Mouse (Mus musculus) megakaryocyte-erythroid progenitor cell, adult 5 weeks (primary cell): ENCODE results near the gene Chad. TPM values are rescaled to one million over a fixed set of nuclear protein-coding genes. Genes with fewer than 3 reads are reported as not detected.

Experiments used
- polyA plus RNA-seq: library from polyadenylated mRNA; stranded (reverse); fragments of >175 nt; gene quantifications from 2 replicates; pipeline ENCODE4 v1.2.3, GENCODE M21; 2012

Chad gene
- polyA plus RNA-seq: 0.69 and 0.91 TPM in 2 replicates

GRCm38 (mm10) chr11:94564437-94565150 lies at the start of gene Chad:
TSS of gene Chad (plus strand) at chr11:94565047.

DNA sequence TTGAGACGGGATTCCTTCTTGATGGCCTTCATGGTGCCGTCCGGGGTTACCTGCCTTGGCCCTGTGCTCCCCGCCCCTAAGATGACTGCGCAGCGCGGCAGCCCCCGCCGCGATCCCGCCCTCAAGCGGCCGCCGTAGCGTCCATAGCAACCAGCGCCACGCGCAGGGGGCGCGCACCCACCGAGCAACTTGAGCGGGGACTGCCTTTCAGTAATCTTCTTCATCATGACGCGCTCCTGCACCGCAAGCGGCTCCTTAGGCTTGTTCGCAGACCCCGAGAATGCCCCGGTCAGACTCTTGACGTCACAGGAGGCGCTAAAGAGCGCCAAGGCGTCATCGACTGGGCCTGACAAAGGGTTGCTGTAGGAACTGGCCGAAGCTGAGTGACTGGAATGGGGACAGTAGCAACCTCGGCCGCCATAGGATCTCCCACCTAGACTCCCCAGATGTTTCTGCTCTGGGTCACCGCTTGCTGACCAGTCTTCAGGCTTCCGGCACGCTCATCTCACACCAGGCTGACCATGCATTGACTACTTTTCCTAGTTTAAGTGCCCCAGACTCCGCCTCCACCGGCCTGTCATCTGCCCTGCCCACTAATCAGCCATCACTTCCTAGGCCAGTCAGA lies 43.5 kb upstream of the Chad start, which contains the start of gene Mycbpap:
Gene Mycbpap, minus strand, starts transcription at position 524 of the 625 bp plus-strand sequence.

DNA sequence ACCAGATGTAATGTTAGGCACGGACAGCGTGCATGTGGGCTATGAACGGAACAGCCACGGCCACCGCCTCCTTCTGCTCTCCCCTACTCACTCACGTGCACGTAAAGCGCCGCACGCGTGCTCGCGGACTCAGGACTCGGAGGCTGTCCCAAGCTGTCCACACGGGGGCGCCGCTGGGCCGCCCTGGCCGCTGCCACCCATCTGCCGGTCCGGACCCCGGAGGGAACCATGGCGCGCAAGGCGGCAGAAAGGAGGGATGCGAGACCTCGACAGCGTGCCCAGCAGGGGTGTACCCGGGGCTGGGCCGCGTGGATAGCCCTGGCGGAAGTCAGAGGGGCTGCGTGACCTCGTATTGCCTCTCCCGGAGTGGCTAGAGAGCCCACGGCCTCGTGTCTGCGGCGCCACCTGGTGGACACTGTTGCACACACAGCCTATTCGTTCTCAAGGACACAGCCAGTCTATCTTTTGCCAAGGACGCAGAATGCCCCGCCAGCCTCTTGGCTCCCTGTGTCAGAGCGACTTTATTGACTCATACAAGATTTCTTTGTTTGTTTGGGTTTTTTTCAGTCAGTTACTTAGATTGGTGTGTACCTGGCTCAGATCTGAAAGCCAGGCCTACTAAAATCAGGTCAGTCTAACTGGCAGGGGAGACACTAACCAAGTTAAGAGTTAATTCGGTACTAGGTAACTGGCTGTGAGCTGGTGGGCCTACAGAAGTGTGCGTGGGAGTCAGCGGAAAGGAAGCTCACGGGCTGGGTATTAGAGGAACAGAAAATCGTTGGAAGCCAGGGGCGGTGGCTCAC lies 15.8 kb upstream of the Chad start, which contains the start of gene Rsad1:
Gene Rsad1, minus strand, starts transcription at position 368 of the 803 bp plus-strand sequence.

DNA sequence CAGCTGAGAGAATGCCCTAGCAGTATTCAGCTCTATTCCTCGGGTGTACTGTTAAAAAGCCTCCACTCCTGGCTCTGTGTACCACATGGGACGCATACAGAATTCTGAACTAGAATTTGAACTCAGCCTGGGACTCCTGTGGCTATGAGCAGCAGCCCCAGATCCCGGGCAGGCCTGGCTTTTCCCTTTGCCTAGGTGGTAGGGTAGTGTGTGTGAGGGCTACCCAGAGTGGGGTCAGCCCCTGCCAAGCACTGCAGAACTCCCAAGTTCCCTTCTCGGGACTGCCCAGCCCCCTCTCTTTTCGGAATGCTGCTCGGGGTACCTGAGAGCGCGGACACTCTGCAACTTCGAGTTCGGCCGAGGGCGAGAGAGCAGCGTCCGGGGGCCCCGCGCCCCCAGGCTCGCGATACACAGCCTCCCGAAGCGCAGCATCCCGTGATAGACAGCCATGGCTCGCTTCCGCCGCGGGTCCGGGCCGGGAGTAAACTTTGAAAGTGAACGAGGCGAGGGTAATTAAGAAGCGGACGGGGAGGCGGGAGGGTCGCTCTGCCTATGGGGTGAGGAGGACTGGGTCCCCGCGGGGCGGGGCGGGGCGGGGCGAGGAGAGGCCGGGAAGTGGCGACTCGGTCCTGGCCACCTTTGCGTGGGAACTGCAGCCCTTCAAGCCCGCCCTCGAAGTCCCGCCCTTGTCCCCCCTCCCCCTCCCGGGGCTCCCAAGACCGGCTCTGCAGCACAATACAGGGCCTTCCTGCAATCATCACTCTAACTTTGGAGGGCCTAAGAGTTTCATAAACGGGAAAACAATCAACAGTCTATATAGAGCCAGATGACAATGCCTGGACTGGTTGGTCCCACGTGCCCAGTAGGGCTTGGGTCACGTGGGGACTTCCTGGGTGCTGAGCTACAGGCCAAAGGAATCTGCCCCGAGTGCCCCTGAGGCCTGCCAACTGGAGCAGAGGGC lies 36.8 kb downstream of the Chad start, which contains the start of gene Acsf2:
Gene Acsf2, minus strand, starts transcription at position 551 of the 961 bp plus-strand sequence.

Other genes starting within 250 kb of the Chad start
- 27.4 and 35.7 TPM in 2 replicates for gene Luc7l3, start 243.1 kb upstream of the Chad start, polyA plus RNA-seq
- 57.9 and 60.5 TPM in 2 replicates for gene Ankrd40, start 237.0 kb upstream of the Chad start, polyA plus RNA-seq
- gene Abcc3, start 172.1 kb upstream of the Chad start, polyA plus RNA-seq: 0.17 and 0.32 TPM in 2 replicates
- 0.78 and 0.82 TPM in 2 replicates for gene Cacna1g, start 90.8 kb upstream of the Chad start, polyA plus RNA-seq
- not detected in 2 replicates for gene Spata20, start 78.9 kb upstream of the Chad start, polyA plus RNA-seq
- gene Epn3, start 65.1 kb upstream of the Chad start, polyA plus RNA-seq: 0.02 and 0.05 TPM in 2 replicates
- 0.34 and 0.36 TPM in 2 replicates for gene Mycbpap, start 43.3 kb upstream of the Chad start, polyA plus RNA-seq
- 4.1 and 7.2 TPM in 2 replicates for gene Rsad1, start 15.8 kb upstream of the Chad start, polyA plus RNA-seq
- 27.1 and 40.1 TPM in 2 replicates for gene Acsf2, start 36.8 kb downstream of the Chad start, polyA plus RNA-seq
- 158 and 177 TPM in 2 replicates for gene Lrrc59, start 64.7 kb downstream of the Chad start, polyA plus RNA-seq
- 63.3 and 70.0 TPM in 2 replicates for gene Mrpl27, start 88.7 kb downstream of the Chad start, polyA plus RNA-seq
- 9.7 and 9.8 TPM in 2 replicates for gene Eme1, start 88.9 kb downstream of the Chad start, polyA plus RNA-seq
- gene Xylt2, start 112.5 kb downstream of the Chad start, polyA plus RNA-seq: 12.5 and 14.2 TPM in 2 replicates
- not detected in 2 replicates for gene Gm11541, start 139.5 kb downstream of the Chad start, polyA plus RNA-seq
- 0.04 TPM in 1 of 2 replicates, not detected in the other for gene Cdc34b, start 176.7 kb downstream of the Chad start, polyA plus RNA-seq
- gene Tmem92, start 217.7 kb downstream of the Chad start, polyA plus RNA-seq: not detected in 2 replicates